Mouse (Mus musculus) inflammation-experienced regulatory T-cells, adult 6 months (primary cell): ENCODE measurements around the gene Jmjd7. TPM values are rescaled to one million over a fixed set of nuclear protein-coding genes. Genes with fewer than 3 reads are reported as not detected.

Experiments used
- ATAC-seq: one replicate; pipeline ENCODE4 v1.8.0; 2017
- polyA plus RNA-seq, 3 experiments: library from polyadenylated mRNA; unstranded; fragments of 100-300 nt; shearing (Covaris generic); gene quantifications; one replicate each; pipeline ENCODE4 v1.2.1; 2017

Gene Jmjd7
- polyA plus RNA-seq, 3 experiments from 2014 or later: 17.0 to 24.3 (median 22.5) TPM

DNA sequence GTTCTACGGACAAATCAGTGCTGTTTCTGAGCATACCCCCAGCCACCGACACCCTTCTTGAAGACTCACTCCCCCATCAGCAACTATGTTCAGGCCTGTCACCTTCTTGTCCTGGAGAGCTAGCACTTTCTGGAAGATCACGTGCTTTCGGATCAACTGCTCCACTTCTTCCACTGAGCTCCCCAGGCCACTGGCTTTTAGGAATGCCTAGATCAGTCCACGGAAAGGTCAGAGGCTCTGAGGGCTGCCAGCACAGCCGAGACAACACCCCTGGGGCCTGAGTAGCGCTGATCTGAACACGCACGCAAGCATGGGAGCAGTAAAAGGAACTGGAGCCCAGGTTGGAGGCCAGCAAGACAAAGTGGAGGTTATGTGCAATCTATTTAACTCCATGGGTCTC lies 33.4 kb downstream of the Jmjd7 start:
- ATAC-seq: no peak

DNA sequence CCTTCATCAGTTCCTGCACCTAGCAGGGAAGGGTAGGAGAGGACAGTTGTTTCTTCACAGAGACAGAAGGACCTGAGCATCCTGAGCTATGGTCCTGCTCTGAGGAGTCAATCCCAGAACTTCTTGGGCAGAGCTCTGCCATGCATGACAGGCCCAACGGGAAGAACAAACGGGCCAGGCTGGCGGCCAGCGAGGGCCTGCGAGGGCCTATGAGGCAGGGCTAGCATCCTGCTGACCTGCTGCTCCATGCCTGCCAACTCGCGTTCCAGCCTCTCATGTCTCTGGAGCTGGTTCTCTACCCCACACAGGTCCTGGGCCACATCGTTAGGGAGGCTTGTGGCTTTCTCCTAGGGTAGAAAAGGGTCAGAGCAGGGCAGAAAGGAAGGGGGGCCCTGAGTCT lies 35.0 kb downstream of the Jmjd7 start:
- no peak for ATAC-seq

DNA sequence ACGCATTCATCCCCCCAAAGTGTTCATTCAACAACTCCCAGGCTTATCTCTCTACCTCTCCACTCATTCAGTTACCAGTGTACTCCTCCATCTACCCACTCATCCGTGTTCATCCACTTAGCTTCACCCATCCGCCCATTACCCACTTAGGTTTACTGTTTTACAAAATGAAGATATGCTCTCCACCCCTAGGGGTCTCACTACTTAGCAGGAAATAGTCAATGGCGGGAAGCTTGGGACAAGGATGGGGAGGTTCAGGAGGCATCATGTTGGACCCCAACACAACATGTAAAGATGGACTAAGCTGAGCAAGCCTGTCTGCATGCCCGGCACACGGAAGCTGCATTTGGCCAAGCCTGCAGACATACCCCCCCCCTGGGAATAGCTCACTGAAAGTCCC lies 37.4 kb downstream of the Jmjd7 start:
- ATAC-seq: no peak

DNA sequence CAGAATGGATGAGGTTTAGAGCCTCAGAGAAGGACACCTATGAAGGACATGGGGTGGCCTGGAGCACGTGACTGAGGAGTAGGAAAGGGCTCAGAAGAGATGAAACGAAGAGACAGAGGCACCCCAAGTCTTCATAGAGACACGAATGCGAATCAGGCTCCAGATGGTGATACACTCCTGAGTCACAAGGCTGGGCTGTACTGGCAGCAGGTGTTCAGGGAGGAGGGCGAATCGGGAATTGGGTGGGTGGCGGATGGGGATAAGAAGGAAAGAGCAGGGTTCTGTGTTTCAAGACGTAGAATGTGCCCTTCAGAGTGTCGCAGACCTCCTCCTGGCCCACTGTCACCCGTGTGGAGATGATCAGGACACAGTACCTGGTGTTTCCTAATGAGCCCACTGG lies 38.0 kb downstream of the Jmjd7 start:
- no peak for ATAC-seq

DNA sequence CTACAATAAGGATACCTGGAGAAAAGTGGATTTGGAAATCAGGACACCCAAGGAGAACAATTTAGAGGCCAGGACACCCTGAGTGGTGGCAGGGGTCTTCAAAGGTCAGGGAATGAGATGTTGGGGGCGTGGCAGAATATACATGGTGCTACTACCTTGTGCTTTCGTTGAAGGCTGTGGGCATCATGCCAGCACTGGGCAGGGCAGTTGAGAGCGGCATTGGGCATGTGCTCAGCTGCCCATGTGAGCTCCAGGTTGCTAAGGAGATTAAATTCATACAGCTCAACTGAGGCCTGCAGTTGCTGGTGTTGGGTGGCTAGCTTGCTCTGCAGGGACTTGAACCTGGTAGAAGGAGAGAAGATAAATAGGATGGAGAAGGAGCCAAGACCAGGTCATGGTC lies 38.9 kb downstream of the Jmjd7 start:
- no peak for ATAC-seq

DNA sequence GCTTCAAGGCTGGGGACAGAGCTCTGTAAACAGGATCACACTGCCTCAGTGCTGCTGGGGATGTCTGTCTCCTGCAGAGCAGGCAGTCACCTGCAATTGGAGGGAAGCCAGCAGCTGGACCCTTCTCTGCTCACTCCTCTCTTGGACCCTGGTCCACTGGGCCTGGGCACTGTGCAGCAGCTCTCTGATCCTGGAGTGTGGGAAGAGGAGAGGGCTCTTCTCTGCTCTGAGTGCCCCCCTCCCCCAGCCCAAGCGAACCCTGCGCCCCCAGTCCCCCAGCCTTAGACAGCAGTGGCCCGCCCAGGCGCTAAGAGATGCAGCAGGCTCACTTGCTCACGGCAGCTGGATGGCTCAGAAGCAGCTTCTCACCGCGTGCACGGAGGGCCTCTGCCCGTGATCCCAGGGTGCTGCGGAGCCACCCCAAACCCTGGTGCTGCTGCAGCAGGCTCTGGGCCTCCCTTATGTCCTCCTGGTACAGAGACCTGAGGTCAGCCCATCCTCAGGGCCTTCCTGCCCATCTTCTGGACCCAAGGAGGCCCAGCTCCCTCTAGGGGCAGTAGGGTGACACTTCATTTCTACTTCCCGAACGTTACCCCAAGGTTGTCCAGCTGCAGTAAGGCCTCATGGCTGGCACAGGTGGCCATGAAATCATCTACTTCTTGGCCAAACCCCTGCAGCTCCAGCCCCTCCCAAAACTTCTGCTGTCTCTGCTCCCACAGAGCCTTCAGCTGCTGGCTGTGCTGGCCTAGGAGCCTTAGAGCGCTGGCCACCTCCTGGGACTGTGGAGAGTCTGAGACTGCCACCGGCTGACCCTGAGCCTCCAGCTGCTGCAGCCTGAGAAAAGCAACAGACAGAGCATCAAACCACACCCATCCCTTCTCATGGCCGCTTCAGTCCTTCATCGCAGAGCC lies 41.5 kb downstream of the Jmjd7 start:
- ATAC-seq: no peak

DNA sequence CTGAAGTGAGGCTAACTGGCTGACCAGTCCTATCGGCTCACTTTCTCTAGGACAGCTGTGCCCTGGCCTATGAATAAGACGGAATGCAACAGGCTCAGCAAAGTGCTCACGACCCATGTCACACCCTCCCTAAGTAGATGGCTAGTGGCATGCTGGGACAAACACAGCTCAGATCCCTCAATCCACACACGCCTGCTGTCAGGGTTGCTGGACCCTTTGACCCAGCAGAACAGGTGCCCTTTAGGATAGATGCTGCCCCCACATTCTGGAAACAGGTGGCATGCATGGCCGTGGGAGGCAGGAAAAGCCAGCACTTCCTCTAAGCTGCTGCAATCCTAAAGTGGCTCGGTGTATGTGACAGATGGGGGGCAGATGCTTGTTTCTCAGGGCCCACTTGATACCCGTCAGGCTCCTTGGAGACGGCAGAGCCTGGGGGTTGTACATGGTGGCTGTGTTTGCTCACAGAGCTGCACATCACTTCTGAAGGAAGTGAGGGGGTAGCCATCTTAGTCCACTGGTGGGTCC lies 42.2 kb downstream of the Jmjd7 start:
- no peak for ATAC-seq

DNA sequence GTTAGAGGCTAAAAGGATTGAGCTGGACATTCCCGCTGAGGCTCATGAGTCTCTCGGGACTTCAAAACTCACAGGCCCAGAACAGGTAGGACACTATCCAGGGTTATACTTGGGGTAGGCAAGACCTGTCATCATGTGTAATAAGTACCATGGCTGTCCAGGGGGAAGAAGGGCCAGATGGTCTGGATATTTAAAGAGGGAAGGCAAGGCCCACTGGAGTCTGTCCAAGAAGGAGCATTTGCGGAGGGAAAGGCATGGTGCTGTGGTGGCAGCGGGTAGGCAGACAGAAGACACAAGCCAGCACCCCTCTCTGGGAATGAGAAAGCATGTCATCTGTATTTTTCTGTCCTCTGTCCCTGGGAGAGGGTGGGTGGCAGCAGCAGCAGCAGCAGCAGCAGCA lies 46.8 kb downstream of the Jmjd7 start:
- no peak for ATAC-seq

DNA sequence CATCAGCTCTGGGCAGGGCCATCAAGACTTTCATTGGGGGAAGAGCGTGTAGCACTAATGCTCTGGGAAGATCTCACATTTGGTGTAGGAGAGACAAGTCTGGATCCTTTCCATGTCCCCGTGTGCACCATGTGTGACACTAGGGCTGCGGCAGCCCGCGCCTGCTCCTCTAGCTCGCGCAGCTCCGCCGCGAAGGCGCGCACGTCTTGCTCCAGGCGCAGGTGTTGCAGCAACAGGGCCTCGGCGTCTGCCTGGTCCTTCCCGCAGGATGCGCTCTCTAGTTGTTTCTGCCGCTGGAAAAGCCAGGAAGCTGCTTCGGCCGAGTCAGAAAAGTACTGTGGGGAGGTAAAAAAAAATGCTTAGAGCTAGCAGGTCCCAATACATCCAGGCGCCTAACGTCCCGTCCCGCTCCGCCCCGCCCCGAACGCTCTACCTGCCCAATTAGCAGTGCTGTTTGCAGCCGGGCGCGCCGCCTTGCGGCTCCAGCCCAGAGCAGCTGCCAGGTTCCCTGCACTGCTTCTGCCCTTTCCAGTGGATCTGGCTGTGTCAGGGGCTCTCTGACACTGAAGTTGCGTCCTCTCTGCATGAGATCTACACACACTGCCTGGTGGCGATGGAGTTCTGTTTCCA lies 48.9 kb downstream of the Jmjd7 start:
- ATAC-seq: peak; percentile 35

Other genes with a start within 250 kb of the Jmjd7 start
- 10 to 100 TPM; 13.7 to 20.3 (median 14.9) TPM for gene Rpap1, start 239.9 kb upstream of the Jmjd7 start, polyA plus RNA-seq
- 1 to 10 TPM; 1.5 to 2.1 (median 1.6) TPM for gene Tyro3, start 229.8 kb upstream of the Jmjd7 start, polyA plus RNA-seq
- 10 to 100 TPM; 22.2 to 45.3 (median 39.9) TPM for gene Mga, start 130.3 kb upstream of the Jmjd7 start, polyA plus RNA-seq
- 1 to 10 TPM; 1.2 to 3.1 (median 1.6) TPM for gene Mapkbp1, start 54.8 kb upstream of the Jmjd7 start, polyA plus RNA-seq
- gene Gm28042, start within 50 bp of the Jmjd7 start, polyA plus RNA-seq: 1 to 10 TPM in 2 of 3 experiments, under 1 TPM in 1; 0.95 to 2.8 (median 1.4) TPM
- gene Pla2g4b, start 5.9 kb downstream of the Jmjd7 start, polyA plus RNA-seq: 1 to 10 TPM in 2 of 3 experiments, under 1 TPM in 1; 0.60 to 3.4 (median 2.5) TPM
- gene Ehd4, start 127.1 kb downstream of the Jmjd7 start, polyA plus RNA-seq: 10 to 100 TPM in 1 of 3 experiments, 1 to 10 TPM in 2; 2.9 to 16.2 (median 3.9) TPM
- gene Pla2g4e, start 217.9 kb downstream of the Jmjd7 start, polyA plus RNA-seq: not detected